Mouse (Mus musculus) forebrain, embryonic 12.5 days (tissue): Measurements from ENCODE around the gene Erbb2. TPM values are rescaled to one million over a fixed set of nuclear protein-coding genes. Genes with fewer than 3 reads are reported as not detected.

Experiments
- ATAC-seq: fragments of 200-750 bp; cut with Nextera tagmentation; 2 replicates; pipeline ENCODE4 v1.8.0; 2017; ENCODE audit warnings: moderate TSS enrichment; ENCODE audit not compliant: low FRiP score
- H3K27ac ChIP-seq: fragments of 300-500 bp; sonication (generic); 2 replicates; pipeline ENCODE4 v1.5.1; 2016; ENCODE audit warnings: mild to moderate bottlenecking
- H3K27me3 ChIP-seq: fragments of 300-500 bp; sonication (generic); 2 replicates; pipeline ENCODE4 v1.6.1; 2016; ENCODE audit warnings: mild to moderate bottlenecking
- H3K36me3 ChIP-seq: fragments of 300-500 bp; sonication (generic); replicated peaks from 2 replicates; pipeline ENCODE4 v1.6.1; 2016; ENCODE audit warnings: mild to moderate bottlenecking
- H3K4me1 ChIP-seq: fragments of 300-500 bp; sonication (generic); 2 replicates; pipeline ENCODE4 v1.6.1; 2016
- H3K4me2 ChIP-seq: fragments of 300-500 bp; sonication (generic); 2 replicates; pipeline ENCODE4 v1.6.1; 2016; ENCODE audit warnings: mild to moderate bottlenecking, moderate library complexity
- H3K4me3 ChIP-seq: fragments of 300-500 bp; sonication (generic); replicated peaks from 2 replicates; pipeline ENCODE4 v1.5.1; 2016; ENCODE audit warnings: mild to moderate bottlenecking
- H3K9ac ChIP-seq: fragments of 300-500 bp; sonication (generic); 2 replicates; pipeline ENCODE4 v1.6.1; 2016; ENCODE audit warnings: mild to moderate bottlenecking
- H3K9me3 ChIP-seq: fragments of 300-500 bp; sonication (generic); 2 replicates; pipeline ENCODE4 v1.6.1; 2016
- WGBS: fragments of 180-500 bp; shearing (Covaris S2); methylation state at CpG from one replicate; pipeline ENCODE4 v1.1.7; 2016; 5-methylcytosine and 5-hydroxymethylcytosine counted together
- polyA plus RNA-seq: library from polyadenylated mRNA; unstranded; fragments of >200 nt; fragmentation: Nextera tagmentation; extraction: Ambion mirVana; gene quantifications from 2 replicates; pipeline ENCODE4 v1.2.1, GENCODE M21; 2016

Erbb2 gene
- polyA plus RNA-seq, 1 experiment from 2014 or later = 17.8 TPM

GRCm38 (mm10) chr11:98387056-98387577 is 25.2 kb upstream of the Erbb2 start:
- H3K4me3 ChIP-seq = no peak overlapping the region
- H3K9me3 ChIP-seq = no peaks in the 10 kb centered on the region
- H3K4me1 ChIP-seq = peaks cover 6% of the 10 kb centered on the region; the same call in 1 of the 2 replicates
- WGBS = 61% methylated on average over 14 of the region's 14 CpGs
- H3K9ac ChIP-seq = no peak overlapping the region
- H3K36me3 ChIP-seq = no peaks in the 10 kb centered on the region
- H3K27ac ChIP-seq = no peak overlapping the region
- H3K4me2 ChIP-seq = no peak overlapping the region
- ATAC-seq = no peak
- H3K27me3 ChIP-seq = peaks cover 89% of the 10 kb centered on the region

- WGBS = 72% methylated on average over 10 of the region's 10 CpGs
- H3K4me1 ChIP-seq = peaks cover 8% of the 10 kb centered on the region
- no peak overlapping the region for H3K9ac ChIP-seq
- H3K27ac ChIP-seq = no peak overlapping the region
- H3K27me3 ChIP-seq = peaks cover 93% of the 10 kb centered on the region
- ATAC-seq = no peak
- H3K36me3 ChIP-seq = no peaks in the 10 kb centered on the region
- no peaks in the 10 kb centered on the region for H3K9me3 ChIP-seq
- no peak overlapping the region for H3K4me2 ChIP-seq
- H3K4me3 ChIP-seq = no peak overlapping the region
These were observed 24.0 kb upstream of the Erbb2 start for GRCm38 (mm10) chr11:98388282-98388681.

- H3K27ac ChIP-seq = no peak overlapping the region
- H3K9ac ChIP-seq = 0 out of 2 replicates have a peak overlapping the region, but pooled peaks have one; percentile 4
- no peaks in the 10 kb centered on the region for H3K9me3 ChIP-seq
- peaks cover 82% of the 10 kb centered on the region for H3K27me3 ChIP-seq
- no peak for ATAC-seq
- H3K36me3 ChIP-seq = no peaks in the 10 kb centered on the region
- WGBS = 23% methylated on average over 9 of the region's 9 CpGs
- no peak overlapping the region for H3K4me3 ChIP-seq
- peaks cover 18% of the 10 kb centered on the region for H3K4me1 ChIP-seq
- H3K4me2 ChIP-seq = no peak overlapping the region
These were observed 23.0 kb upstream of the Erbb2 start for GRCm38 (mm10) chr11:98389221-98389780.

GRCm38 (mm10) chr11:98390141-98390540 is 22.1 kb upstream of the Erbb2 start:
- H3K27ac ChIP-seq = no peak overlapping the region
- ATAC-seq = no peak
- WGBS = 82% methylated on average over 12 of the region's 12 CpGs
- H3K4me1 ChIP-seq = peaks cover 22% of the 10 kb centered on the region
- H3K4me2 ChIP-seq = no peak overlapping the region
- H3K27me3 ChIP-seq = peaks cover 74% of the 10 kb centered on the region
- no peaks in the 10 kb centered on the region for H3K9me3 ChIP-seq
- H3K4me3 ChIP-seq = no peak overlapping the region
- H3K36me3 ChIP-seq = no peaks in the 10 kb centered on the region
- H3K9ac ChIP-seq = no peak overlapping the region

GRCm38 (mm10) chr11:98392034-98392433 is 20.2 kb upstream of the Erbb2 start:
- peaks cover 55% of the 10 kb centered on the region for H3K27me3 ChIP-seq

GRCm38 (mm10) chr11:98392645-98393044 is 19.6 kb upstream of the Erbb2 start:
- H3K9ac ChIP-seq = no peak overlapping the region
- 42% methylated on average over 4 of the region's 4 CpGs for WGBS
- ATAC-seq = no peak
- no peaks in the 10 kb centered on the region for H3K9me3 ChIP-seq
- H3K4me1 ChIP-seq = peaks cover 22% of the 10 kb centered on the region
- H3K4me3 ChIP-seq = no peak overlapping the region
- no peak overlapping the region for H3K4me2 ChIP-seq
- H3K27ac ChIP-seq = no peak overlapping the region
- peaks cover 49% of the 10 kb centered on the region for H3K27me3 ChIP-seq
- H3K36me3 ChIP-seq = no peaks in the 10 kb centered on the region

More at GRCm38 (mm10) chr11:98392034-98392433, 20.2 kb upstream of the Erbb2 start:
- H3K9me3 ChIP-seq = no peaks in the 10 kb centered on the region
- H3K36me3 ChIP-seq = no peaks in the 10 kb centered on the region
- H3K4me2 ChIP-seq = no peak overlapping the region
- WGBS = 16% methylated on average over 8 of the region's 8 CpGs
- H3K4me1 ChIP-seq = peaks cover 22% of the 10 kb centered on the region
- H3K27ac ChIP-seq = no peak overlapping the region
- ATAC-seq = no peak
- no peak overlapping the region for H3K4me3 ChIP-seq
- H3K9ac ChIP-seq = no peak overlapping the region

GRCm38 (mm10) chr11:98393317-98393716 is 19.0 kb upstream of the Erbb2 start:
- peak; percentile 27; the same call in 1 of the 2 replicates for ATAC-seq
- peaks cover 42% of the 10 kb centered on the region for H3K27me3 ChIP-seq
- H3K9ac ChIP-seq = no peak overlapping the region
- H3K9me3 ChIP-seq = no peaks in the 10 kb centered on the region
- no peaks in the 10 kb centered on the region for H3K36me3 ChIP-seq
- H3K27ac ChIP-seq = no peak overlapping the region
- 76% methylated on average over 6 of the region's 6 CpGs for WGBS
- no peak overlapping the region for H3K4me3 ChIP-seq
- peaks cover 22% of the 10 kb centered on the region for H3K4me1 ChIP-seq
- H3K4me2 ChIP-seq = no peak overlapping the region

GRCm38 (mm10) chr11:98394301-98394700 is 18.0 kb upstream of the Erbb2 start:
- Histone ChIP-seq H3K9ac (0 out of 2 replicates have a peak overlapping the region, but pooled peaks have one; percentile 12), H3K4me2 (no peak overlapping the region), H3K27me3 (peaks cover 33% of the 10 kb centered on the region), H3K4me1 (peaks cover 17% of the 10 kb centered on the region), H3K9me3 (no peaks in the 10 kb centered on the region), H3K4me3 (no peak overlapping the region), H3K27ac (no peak overlapping the region), H3K36me3 (no peaks in the 10 kb centered on the region)
- ATAC-seq = no peak
- 62% methylated on average over 6 of the region's 6 CpGs for WGBS

- no peak for ATAC-seq
- H3K9ac ChIP-seq = no peak overlapping the region
- H3K4me3 ChIP-seq = no peak overlapping the region
- no peaks in the 10 kb centered on the region for H3K9me3 ChIP-seq
- no peak overlapping the region for H3K27ac ChIP-seq
- H3K4me1 ChIP-seq = peaks cover 24% of the 10 kb centered on the region
- peaks cover 27% of the 10 kb centered on the region for H3K27me3 ChIP-seq
- 54% methylated on average over 4 of the region's 4 CpGs for WGBS
- H3K36me3 ChIP-seq = no peaks in the 10 kb centered on the region
- no peak overlapping the region for H3K4me2 ChIP-seq
These were observed 17.2 kb upstream of the Erbb2 start for GRCm38 (mm10) chr11:98395041-98395440.

GRCm38 (mm10) chr11:98397946-98398345 is 14.3 kb upstream of the Erbb2 start:
- Histone ChIP-seq H3K9me3 (no peaks in the 10 kb centered on the region), H3K4me1 (peaks cover 31% of the 10 kb centered on the region), H3K9ac (no peak overlapping the region), H3K27ac (no peak overlapping the region), H3K4me3 (no peak overlapping the region), H3K27me3 (peaks cover 10% of the 10 kb centered on the region; the same call in 1 of the 2 replicates), H3K4me2 (no peak overlapping the region), H3K36me3 (no peaks in the 10 kb centered on the region)
- ATAC-seq = no peak
- 87% methylated on average over 7 of the region's 7 CpGs for WGBS

GRCm38 (mm10) chr11:98400161-98400726 is 12.0 kb upstream of the Erbb2 start, which contains the start of gene Pgap3:
Gene Pgap3, minus strand, starts transcription at chr11:98400490.
- whole genome bisulfite sequencing = under 1% methylated on average over 40 of the region's 40 CpGs
- Histone ChIP-seq H3K27ac (peak within 1 kb of the TSS; percentile 97), H3K27me3 (peaks cover 17% of the 10 kb centered on the region; the same call in 1 of the 2 replicates), H3K4me1 (peaks cover 15% of the 10 kb centered on the region), H3K4me3 (peak within 1 kb of the TSS; percentile 58), H3K9ac (peak within 1 kb of the TSS; percentile 59), H3K9me3 (no peaks in the 10 kb centered on the region), H3K4me2 (peak within 1 kb of the TSS; percentile 70), H3K36me3 (no peaks in the 10 kb centered on the region)
- ATAC-seq = peak; percentile 92

GRCm38 (mm10) chr11:98400816-98401215 is 11.5 kb upstream of the Erbb2 start:
- H3K9ac ChIP-seq = peak overlapping the region; percentile 59
- 0 out of 2 replicates have a peak, but pooled peaks have one; percentile 37 for ATAC-seq
- H3K4me3 ChIP-seq = peak overlapping the region; percentile 58
- H3K36me3 ChIP-seq = no peaks in the 10 kb centered on the region
- peak overlapping the region; percentile 97 for H3K27ac ChIP-seq
- H3K4me1 ChIP-seq = peaks cover 15% of the 10 kb centered on the region
- peaks cover 17% of the 10 kb centered on the region; the same call in 1 of the 2 replicates for H3K27me3 ChIP-seq
- WGBS = 57% methylated on average over 3 of the region's 3 CpGs
- H3K4me2 ChIP-seq = peak overlapping the region; percentile 70
- no peaks in the 10 kb centered on the region for H3K9me3 ChIP-seq
